Mouse (Mus musculus): ENCODE results near the gene Cntn6.

- TF ChIP-seq GATA1 (IDR thresholded peaks at IDR 0.05; ENCODE audit: borderline replicate concordance, low read length) (no peak), FLI1 (IDR thresholded peaks at IDR 0.05; ENCODE audit: low read length) (no peak)
Measured at GRCm38 (mm10) chr6:104787502-104787901, 294.9 kb downstream of the Cntn6 start.

Data from megakaryocyte, embryonic 14.5 days (primary cell).